Mouse (Mus musculus): Measurements from ENCODE around the gene Gm20388. TPM values are rescaled to one million over a fixed set of nuclear protein-coding genes. Genes with fewer than 3 reads are reported as not detected.

Gene Gm20388
- polyA plus RNA-seq, 1 experiment from 2014 or later = 12.4 TPM

GRCm38 (mm10) chr8:120344166-120344565, 433.5 kb downstream of the Gm20388 start:
- H3K4me1 ChIP-seq (ENCODE audit: control insufficient read depth, insufficient read depth, low read depth, low read length) = peaks cover 63% of the 10 kb centered on the region
- whole genome bisulfite sequencing = 25% methylated on average over 4 of the region's 4 CpGs
- H3K9me3 ChIP-seq (ENCODE audit: control insufficient read depth, low read length) = no peaks in the 10 kb centered on the region
- H3K36me3 ChIP-seq (ENCODE audit: control insufficient read depth, insufficient read depth, low read length) = no peaks in the 10 kb centered on the region
- H3K9ac ChIP-seq (ENCODE audit: low read depth, low read length) = peak overlapping the region; percentile 27; the same call in 1 of the 2 replicates
- H3K4me2 ChIP-seq (ENCODE audit: low read length) = no peak overlapping the region
- H3K27ac ChIP-seq (ENCODE audit: low read depth, low read length) = peak overlapping the region; percentile 55
- H3K4me3 ChIP-seq (ENCODE audit: low read length) = no peak overlapping the region
- H3K27me3 ChIP-seq (replicated peaks; ENCODE audit: control insufficient read depth, insufficient read depth, low read length) = no peaks in the 10 kb centered on the region
- no peak for ATAC-seq

GRCm38 (mm10) chr8:120344583-120344982, 433.9 kb downstream of the Gm20388 start:
- no peaks in the 10 kb centered on the region for H3K27me3 ChIP-seq (replicated peaks; ENCODE audit: control insufficient read depth, insufficient read depth, low read length)
- peaks cover 63% of the 10 kb centered on the region for H3K4me1 ChIP-seq (ENCODE audit: control insufficient read depth, insufficient read depth, low read depth, low read length)
- no peaks in the 10 kb centered on the region for H3K9me3 ChIP-seq (ENCODE audit: control insufficient read depth, low read length)
- 15% methylated on average over 13 of the region's 13 CpGs for WGBS
- no peaks in the 10 kb centered on the region for H3K36me3 ChIP-seq (ENCODE audit: control insufficient read depth, insufficient read depth, low read length)
- H3K9ac ChIP-seq (ENCODE audit: low read depth, low read length) = peak overlapping the region; percentile 27; the same call in 1 of the 2 replicates
- ATAC-seq = no peak
- no peak overlapping the region for H3K4me3 ChIP-seq (ENCODE audit: low read length)
- H3K27ac ChIP-seq (ENCODE audit: low read depth, low read length) = peak overlapping the region; percentile 55
- H3K4me2 ChIP-seq (ENCODE audit: low read length) = no peak overlapping the region

- Histone ChIP-seq H3K4me1 (ENCODE audit: control insufficient read depth, insufficient read depth, low read depth, low read length) (peaks cover 60% of the 10 kb centered on the region), H3K27ac (ENCODE audit: low read depth, low read length) (peak overlapping the region; percentile 51), H3K4me3 (ENCODE audit: low read length) (no peak overlapping the region), H3K36me3 (ENCODE audit: control insufficient read depth, insufficient read depth, low read length) (no peaks in the 10 kb centered on the region), H3K9me3 (ENCODE audit: control insufficient read depth, low read length) (no peaks in the 10 kb centered on the region), H3K9ac (ENCODE audit: low read depth, low read length) (peak overlapping the region; percentile 43), H3K4me2 (ENCODE audit: low read length) (peak overlapping the region; percentile 31), H3K27me3 (replicated peaks; ENCODE audit: control insufficient read depth, insufficient read depth, low read length) (no peaks in the 10 kb centered on the region)
- WGBS = 40% methylated on average over 21 of the region's 21 CpGs
- ATAC-seq = peak; percentile 73
Measured at GRCm38 (mm10) chr8:120347734-120348341, 437.2 kb downstream of the Gm20388 start.

GRCm38 (mm10) chr8:120348922-120349321, 438.3 kb downstream of the Gm20388 start:
- no peaks in the 10 kb centered on the region for H3K36me3 ChIP-seq (ENCODE audit: control insufficient read depth, insufficient read depth, low read length)
- H3K4me1 ChIP-seq (ENCODE audit: control insufficient read depth, insufficient read depth, low read depth, low read length) = peaks cover 62% of the 10 kb centered on the region
- ATAC-seq = no peak
- H3K4me2 ChIP-seq (ENCODE audit: low read length) = no peak overlapping the region
- H3K4me3 ChIP-seq (ENCODE audit: low read length) = no peak overlapping the region
- no peak overlapping the region; the same call in 1 of the 2 replicates for H3K9ac ChIP-seq (ENCODE audit: low read depth, low read length)
- H3K27ac ChIP-seq (ENCODE audit: low read depth, low read length) = no peak overlapping the region
- no peaks in the 10 kb centered on the region for H3K9me3 ChIP-seq (ENCODE audit: control insufficient read depth, low read length)
- no peaks in the 10 kb centered on the region for H3K27me3 ChIP-seq (replicated peaks; ENCODE audit: control insufficient read depth, insufficient read depth, low read length)
- 17% methylated on average over 11 of the region's 11 CpGs for WGBS

GRCm38 (mm10) chr8:120351332-120352071, 440.9 kb downstream of the Gm20388 start:
- H3K9me3 ChIP-seq (ENCODE audit: control insufficient read depth, low read length) = no peaks in the 10 kb centered on the region
- H3K9ac ChIP-seq (ENCODE audit: low read depth, low read length) = no peak overlapping the region; the same call in 1 of the 2 replicates
- 57% methylated on average over 7 of the region's 7 CpGs for WGBS
- H3K27ac ChIP-seq (ENCODE audit: low read depth, low read length) = no peak overlapping the region
- ATAC-seq = no peak
- H3K36me3 ChIP-seq (ENCODE audit: control insufficient read depth, insufficient read depth, low read length) = no peaks in the 10 kb centered on the region
- peaks cover 52% of the 10 kb centered on the region for H3K4me1 ChIP-seq (ENCODE audit: control insufficient read depth, insufficient read depth, low read depth, low read length)
- H3K4me3 ChIP-seq (ENCODE audit: low read length) = no peak overlapping the region
- H3K27me3 ChIP-seq (replicated peaks; ENCODE audit: control insufficient read depth, insufficient read depth, low read length) = no peaks in the 10 kb centered on the region
- no peak overlapping the region for H3K4me2 ChIP-seq (ENCODE audit: low read length)

- 52% methylated on average over 10 of the region's 10 CpGs for WGBS
- no peak overlapping the region for H3K27ac ChIP-seq (ENCODE audit: low read depth, low read length)
- H3K9me3 ChIP-seq (ENCODE audit: control insufficient read depth, low read length) = no peaks in the 10 kb centered on the region
- no peak for ATAC-seq
- peaks cover 48% of the 10 kb centered on the region for H3K4me1 ChIP-seq (ENCODE audit: control insufficient read depth, insufficient read depth, low read depth, low read length)
- no peaks in the 10 kb centered on the region for H3K27me3 ChIP-seq (replicated peaks; ENCODE audit: control insufficient read depth, insufficient read depth, low read length)
- H3K4me2 ChIP-seq (ENCODE audit: low read length) = no peak overlapping the region
- no peak overlapping the region; the same call in 1 of the 2 replicates for H3K9ac ChIP-seq (ENCODE audit: low read depth, low read length)
- H3K36me3 ChIP-seq (ENCODE audit: control insufficient read depth, insufficient read depth, low read length) = no peaks in the 10 kb centered on the region
- no peak overlapping the region for H3K4me3 ChIP-seq (ENCODE audit: low read length)
Measured at GRCm38 (mm10) chr8:120352096-120352495, 441.5 kb downstream of the Gm20388 start.

GRCm38 (mm10) chr8:120356067-120356466, 445.4 kb downstream of the Gm20388 start:
- Histone ChIP-seq H3K9ac (ENCODE audit: low read depth, low read length) (no peak overlapping the region), H3K27me3 (replicated peaks; ENCODE audit: control insufficient read depth, insufficient read depth, low read length) (no peaks in the 10 kb centered on the region; the same call in 1 of the 2 replicates), H3K9me3 (ENCODE audit: control insufficient read depth, low read length) (no peaks in the 10 kb centered on the region), H3K36me3 (ENCODE audit: control insufficient read depth, insufficient read depth, low read length) (no peaks in the 10 kb centered on the region), H3K4me1 (ENCODE audit: control insufficient read depth, insufficient read depth, low read depth, low read length) (peaks cover 28% of the 10 kb centered on the region), H3K27ac (ENCODE audit: low read depth, low read length) (no peak overlapping the region), H3K4me3 (ENCODE audit: low read length) (no peak overlapping the region), H3K4me2 (ENCODE audit: low read length) (no peak overlapping the region)
- ATAC-seq = no peak
- 34% methylated on average over 9 of the region's 9 CpGs for WGBS

GRCm38 (mm10) chr8:120357504-120357903, 446.9 kb downstream of the Gm20388 start:
- Histone ChIP-seq H3K9ac (ENCODE audit: low read depth, low read length) (no peak overlapping the region), H3K36me3 (ENCODE audit: control insufficient read depth, insufficient read depth, low read length) (no peaks in the 10 kb centered on the region), H3K9me3 (ENCODE audit: control insufficient read depth, low read length) (no peaks in the 10 kb centered on the region), H3K4me3 (ENCODE audit: low read length) (no peak overlapping the region), H3K27me3 (replicated peaks; ENCODE audit: control insufficient read depth, insufficient read depth, low read length) (no peaks in the 10 kb centered on the region; the same call in 1 of the 2 replicates), H3K4me2 (ENCODE audit: low read length) (no peak overlapping the region), H3K27ac (ENCODE audit: low read depth, low read length) (no peak overlapping the region), H3K4me1 (ENCODE audit: control insufficient read depth, insufficient read depth, low read depth, low read length) (peaks cover 26% of the 10 kb centered on the region)
- WGBS = 59% methylated on average over 6 of the region's 6 CpGs
- no peak for ATAC-seq

GRCm38 (mm10) chr8:120361301-120361700, 450.7 kb downstream of the Gm20388 start:
- H3K27ac ChIP-seq (ENCODE audit: low read depth, low read length) = peak overlapping the region; percentile 44
- no peaks in the 10 kb centered on the region; the same call in 1 of the 2 replicates for H3K27me3 ChIP-seq (replicated peaks; ENCODE audit: control insufficient read depth, insufficient read depth, low read length)
- H3K4me3 ChIP-seq (ENCODE audit: low read length) = no peak overlapping the region
- 60% methylated on average over 8 of the region's 8 CpGs for WGBS
- H3K9me3 ChIP-seq (ENCODE audit: control insufficient read depth, low read length) = no peaks in the 10 kb centered on the region
- peaks cover 13% of the 10 kb centered on the region for H3K4me1 ChIP-seq (ENCODE audit: control insufficient read depth, insufficient read depth, low read depth, low read length)
- peak; percentile 34; the same call in 1 of the 2 replicates for ATAC-seq
- H3K9ac ChIP-seq (ENCODE audit: low read depth, low read length) = no peak overlapping the region
- H3K4me2 ChIP-seq (ENCODE audit: low read length) = no peak overlapping the region
- H3K36me3 ChIP-seq (ENCODE audit: control insufficient read depth, insufficient read depth, low read length) = no peaks in the 10 kb centered on the region
